Mouse (Mus musculus): ENCODE data around the gene Samm50.
A peak's percentile ranks its signal among the peaks of the same experiment; 100 is the strongest.

Samm50 gene

DNA sequence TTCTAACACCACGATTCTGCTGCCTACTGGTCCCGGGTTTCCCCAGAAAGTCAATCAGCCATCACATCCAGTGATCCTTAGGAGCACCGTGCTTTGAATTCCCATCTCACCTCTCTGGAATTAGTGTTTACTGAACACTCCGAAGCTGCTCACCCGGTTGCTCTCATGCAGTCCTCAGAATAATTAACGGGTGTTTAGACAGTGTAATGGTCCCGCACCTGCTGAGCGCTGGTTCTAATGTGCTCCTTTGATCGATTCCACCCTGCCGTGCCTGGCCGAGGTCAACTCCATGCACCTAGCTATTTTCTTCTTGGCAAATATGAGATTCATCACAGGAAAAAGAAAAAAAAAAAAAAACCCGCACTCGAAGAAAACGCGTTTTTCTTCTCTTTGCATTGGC lies 46.5 kb downstream of the Samm50 start:
- no peak for DNase-seq (ENCODE audit: low read depth, low spot score)

DNA sequence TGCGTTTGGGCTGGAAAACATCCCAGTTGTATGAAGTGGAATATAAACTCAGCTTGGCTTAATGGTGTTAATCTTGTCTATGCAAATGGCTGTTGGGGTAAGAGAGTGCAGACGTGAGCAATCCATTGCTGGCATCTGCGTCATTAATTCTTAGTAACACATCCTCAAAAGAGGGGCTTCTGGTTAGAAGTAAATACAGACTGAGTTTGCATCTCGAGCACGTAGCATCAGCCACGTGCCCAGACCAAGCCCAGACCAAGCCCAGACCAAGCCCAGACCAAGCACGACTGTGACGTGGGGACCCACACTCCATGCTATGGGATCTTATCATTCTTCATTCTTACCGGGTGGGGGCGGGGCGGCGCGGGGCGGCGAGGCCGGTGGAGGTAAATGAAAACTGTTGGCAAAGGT lies 47.0 kb downstream of the Samm50 start:
- no peak for DNase-seq (ENCODE audit: low read depth, low spot score)

DNA sequence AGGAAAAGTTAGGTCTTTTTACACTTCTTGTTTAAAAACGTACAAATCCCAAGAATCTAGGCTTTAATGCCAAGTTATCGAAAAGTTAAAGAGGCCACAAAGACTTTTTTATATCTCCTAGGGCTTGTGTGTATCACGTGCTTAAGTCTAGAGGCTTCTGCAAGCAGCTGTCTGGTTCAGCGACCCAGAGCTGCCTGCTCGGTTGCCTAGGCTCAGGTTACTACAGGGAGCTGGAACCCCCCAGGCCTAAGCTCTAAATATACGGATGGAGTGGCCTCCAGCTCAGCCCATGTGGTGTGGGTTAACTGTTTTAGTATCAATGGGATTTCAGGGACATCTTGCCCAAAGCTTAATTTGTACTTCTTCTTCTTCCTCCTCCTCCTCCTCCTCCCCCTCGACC lies 49.5 kb downstream of the Samm50 start:
- no peak for DNase-seq (ENCODE audit: low read depth, low spot score)

DNA sequence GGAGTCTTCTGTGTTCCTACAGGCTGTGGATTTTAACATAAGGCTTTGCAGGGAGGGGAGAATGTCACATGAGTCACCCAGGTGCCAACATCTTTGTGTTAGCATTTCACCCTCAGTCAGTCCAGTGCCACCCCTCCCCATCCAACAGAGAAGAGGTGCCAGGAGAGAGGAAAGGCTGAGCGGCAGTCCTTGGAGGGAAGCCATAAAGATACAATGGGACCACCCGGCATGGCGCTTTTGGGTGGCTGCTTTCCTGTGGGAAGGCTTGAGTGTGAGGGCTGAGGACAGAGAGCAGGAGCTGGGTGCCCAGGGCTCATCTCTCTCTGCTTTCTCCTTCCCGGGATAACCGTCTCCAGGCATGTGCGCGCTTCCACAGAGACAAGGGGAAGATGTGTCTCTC lies 53.1 kb downstream of the Samm50 start:
- DNase-seq (ENCODE audit: low read depth, low spot score), result no peak

DNA sequence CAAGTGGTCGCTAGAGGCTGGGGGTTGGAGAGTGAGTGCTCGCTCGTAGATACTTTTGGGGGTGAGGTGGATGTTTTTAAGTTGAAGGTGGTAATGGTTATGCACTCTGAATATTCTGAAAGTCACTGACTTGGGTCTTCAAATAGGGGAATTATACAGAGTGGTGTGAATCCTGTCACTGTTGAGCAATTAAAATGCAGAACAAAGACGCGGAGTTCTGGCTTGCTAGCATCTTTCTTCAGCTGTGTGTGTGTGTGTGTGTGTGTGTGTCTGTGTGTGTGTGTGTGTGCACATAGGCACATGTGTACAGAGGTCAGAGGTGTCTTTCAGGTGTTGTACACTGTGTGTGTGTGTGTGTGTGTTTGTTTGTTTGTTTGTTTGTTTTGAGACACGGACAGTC lies 54.2 kb downstream of the Samm50 start:
- DNase-seq (ENCODE audit: low read depth, low spot score), result no peak

DNA sequence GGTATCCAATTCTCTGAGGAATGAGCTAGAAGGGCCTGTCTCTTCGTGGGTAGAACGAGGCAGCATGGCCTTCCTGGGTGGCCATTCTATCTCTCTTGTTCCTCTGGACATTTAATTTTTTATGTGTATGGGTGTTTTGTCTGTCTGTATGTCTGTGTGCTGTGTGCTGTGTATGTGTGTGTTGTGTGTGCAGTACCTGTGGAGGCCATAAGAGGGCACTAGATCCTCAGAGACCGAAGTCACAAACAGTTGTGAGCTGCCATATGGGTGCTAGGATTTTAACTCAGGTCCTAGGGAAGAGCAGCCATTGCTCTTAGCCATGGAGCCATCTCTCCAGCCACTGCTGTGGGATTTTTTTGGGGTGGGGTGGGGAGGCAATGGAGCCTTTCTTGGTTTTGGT lies 55.3 kb downstream of the Samm50 start:
- DNase-seq (ENCODE audit: low read depth, low spot score), result no peak

DNA sequence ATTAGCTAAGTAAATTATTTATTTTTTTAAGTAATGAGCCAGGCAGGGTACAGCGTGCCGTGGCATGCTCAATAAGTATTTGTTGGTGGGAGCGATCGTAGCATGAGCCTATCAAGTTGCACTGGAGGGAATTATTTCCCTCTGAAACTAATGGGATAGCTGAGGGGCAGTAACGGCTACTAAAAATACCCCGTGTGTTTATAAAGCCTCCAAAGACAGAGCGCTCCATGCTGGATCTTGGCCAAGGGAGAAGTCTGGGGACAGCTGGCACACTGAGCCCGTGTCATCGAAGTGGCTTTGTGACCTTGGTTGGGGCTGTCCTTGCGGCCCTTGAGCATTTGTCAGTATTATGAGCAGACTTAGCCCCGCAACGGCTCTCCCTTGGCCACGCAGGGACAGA lies 59.2 kb downstream of the Samm50 start:
- DNase-seq (ENCODE audit: low read depth, low spot score), result no peak

DNA sequence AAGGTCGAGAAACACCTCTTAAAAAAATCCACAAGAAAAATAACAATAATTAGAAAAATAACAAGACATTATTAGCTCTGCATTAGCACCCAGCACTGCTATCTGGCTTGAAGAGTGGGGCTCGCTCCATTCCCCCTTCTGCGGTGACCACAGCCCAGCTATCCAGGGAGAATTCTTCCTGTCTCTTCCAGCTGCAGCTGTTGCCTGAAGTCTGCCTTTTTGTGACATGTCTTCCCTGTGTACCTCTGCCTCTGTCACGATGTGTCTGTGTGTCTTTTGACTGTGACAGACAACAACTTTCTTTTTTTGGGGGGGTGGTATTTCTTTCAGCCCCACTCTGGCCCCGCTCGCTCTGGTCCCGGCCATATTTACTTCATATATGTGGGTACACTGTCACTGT lies 60.6 kb downstream of the Samm50 start:
- no peak for DNase-seq (ENCODE audit: low read depth, low spot score)

DNA sequence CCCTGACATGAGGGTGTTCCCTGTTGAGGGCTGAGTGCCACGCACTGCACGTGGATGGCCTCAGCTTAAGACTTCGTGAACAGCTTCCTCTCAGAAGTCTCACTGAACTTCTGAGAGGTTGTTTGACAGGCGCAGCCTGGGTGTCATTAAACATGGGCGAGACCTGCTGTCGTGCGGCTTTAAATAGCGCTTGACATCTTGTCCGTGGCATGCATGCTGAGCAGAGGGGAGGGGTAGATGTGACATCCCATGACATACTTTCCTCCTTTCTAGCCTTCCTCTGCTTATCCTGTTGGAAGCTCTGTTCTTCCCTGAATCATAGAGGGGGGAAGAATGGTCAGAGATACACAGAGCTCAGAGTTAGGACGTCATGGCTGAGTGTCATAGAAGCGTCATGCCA lies 61.7 kb downstream of the Samm50 start:
- no peak for DNase-seq (ENCODE audit: low read depth, low spot score)

DNA sequence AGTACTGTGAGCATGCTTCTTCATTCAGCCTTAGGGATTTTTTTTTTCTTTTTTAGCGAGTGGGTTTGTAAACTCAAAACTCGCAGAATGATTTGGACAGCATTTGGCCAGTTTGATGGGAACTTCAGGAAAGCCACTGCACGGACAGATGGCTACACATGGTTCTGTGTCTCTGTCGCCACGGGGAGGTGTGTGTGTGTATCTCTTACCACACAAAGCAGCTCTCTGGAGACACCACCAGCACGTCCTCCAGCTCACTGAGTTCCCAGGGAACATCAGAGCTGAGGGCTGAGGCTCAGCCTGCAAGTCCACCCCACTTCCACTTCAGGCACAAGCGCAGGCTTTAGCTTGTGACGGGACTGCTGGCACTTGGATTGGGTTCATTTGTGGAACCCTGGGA lies 62.3 kb downstream of the Samm50 start:
- DNase-seq (ENCODE audit: low read depth, low spot score), result no peak

DNA sequence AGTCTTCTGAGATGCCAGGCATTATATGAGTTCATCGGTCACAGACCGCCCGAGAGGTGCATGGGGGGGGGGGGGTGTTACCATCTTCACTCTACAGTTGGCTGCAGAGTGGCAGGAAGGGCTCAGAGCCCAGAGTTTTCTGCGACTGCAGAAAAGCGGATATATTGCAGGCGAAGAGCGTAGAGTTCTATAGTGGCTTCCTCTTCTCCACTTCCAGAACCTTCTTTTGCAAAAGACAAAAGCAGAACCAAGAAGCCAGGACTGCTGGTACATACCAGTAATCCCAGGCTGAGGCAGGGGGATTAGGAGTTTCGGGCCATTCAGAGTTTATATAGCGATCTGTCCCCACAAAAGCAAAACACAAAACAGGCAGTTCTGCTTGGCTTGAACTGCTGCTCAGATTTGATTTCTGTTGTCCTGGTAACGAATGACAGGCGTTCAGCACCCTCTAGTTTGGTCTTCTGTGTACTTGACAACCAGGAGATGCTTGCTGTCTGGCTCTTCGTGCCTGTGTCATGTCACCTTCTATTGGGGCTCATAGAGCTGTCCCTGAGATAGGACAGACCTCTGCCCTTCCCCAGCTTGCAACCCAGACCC lies 64.3 kb downstream of the Samm50 start:
- no peak for DNase-seq (ENCODE audit: low read depth, low spot score)

DNA sequence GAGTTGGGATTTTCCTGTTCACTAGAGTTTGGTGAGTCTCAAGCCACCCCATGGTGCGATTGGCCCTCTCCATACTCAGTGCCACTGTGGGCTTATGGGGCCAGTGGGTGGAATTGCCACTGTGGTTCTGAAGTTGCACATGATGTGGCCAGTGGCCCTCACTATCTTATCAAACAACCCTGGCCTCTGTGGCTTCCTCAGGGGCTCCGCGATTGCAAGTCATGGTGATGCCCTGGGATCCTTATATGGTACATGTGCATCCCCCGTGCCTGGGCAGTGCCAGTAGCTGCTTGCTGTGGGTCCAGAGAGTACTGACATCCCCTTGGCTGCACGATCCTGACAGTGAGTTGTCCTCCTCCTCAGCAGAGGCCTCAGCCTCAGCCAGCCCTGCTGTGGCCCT lies 64.8 kb downstream of the Samm50 start:
- no peak for DNase-seq (ENCODE audit: low read depth, low spot score)

DNA sequence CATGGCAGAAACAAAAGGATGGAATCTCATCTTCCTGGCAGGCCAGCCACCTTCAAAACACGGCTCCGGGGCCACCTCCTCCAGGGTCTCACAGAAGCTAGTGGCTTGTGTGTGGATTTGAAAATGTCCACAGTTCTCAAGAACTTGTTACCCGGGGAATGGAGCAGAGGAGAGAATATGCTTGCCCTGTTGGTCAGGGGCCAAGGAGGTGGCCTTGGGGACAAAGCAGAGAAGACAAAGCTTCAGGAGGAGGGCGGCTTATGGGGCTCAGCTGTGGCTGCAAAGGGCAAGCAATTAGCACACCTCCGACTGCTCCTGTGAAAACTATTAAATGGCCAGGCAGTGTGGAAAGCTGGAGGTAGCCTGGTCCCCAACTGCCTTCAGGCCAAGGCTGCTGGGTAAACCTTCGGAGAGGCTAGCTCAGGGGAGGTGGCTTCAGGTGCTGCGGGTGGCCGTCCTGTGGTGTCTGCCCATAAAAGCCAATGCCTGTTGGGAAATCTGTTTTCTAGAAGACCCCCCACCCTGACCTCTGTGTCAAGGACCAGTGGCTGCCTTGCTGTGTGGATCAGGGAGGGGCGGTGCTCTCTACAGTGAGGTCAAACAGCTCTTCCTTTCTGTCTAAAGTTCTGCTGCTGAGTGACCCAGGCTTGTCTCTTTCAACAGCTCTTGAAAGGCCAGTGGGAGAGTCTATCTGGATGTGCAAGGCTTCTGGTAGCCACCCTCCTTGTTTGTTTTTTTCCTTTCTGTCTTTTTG lies 66.7 kb downstream of the Samm50 start:
- peak; percentile 48 for DNase-seq (ENCODE audit: low read depth, low spot score)

DNA sequence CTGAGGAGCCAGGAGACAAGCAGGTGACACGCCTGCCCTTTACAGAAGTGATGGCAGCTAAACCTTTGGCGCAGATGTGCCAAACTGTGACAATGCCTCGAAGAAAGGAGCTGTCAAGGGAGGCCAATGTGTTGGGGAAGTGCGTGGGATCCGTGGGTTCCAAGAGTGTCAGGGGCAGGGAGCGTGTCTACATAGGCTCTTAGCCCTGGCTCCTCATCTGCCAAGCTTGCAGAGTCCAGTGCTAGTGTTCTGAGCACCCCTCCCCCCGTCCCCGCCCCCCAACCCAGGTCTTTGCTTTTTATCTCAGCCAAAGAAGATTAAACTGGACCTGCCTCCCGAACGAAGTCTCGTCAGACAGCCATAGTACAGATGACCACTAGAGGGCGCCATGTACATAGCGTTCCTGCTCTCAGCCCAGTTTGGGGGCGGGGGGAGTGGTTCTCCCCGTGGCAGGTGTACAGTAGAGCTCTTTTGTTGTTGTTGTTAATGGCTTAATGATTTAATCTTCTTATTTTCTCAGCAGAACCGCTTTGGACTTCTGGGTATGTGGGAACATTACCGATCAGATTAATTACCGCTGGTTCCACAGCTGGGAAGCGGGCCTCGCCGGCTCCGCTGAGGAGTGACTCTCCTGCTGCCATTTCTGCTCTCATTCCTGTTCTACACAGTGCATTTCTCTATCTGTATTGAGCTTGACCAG lies 68.2 kb downstream of the Samm50 start:
- peak; percentile 68 for DNase-seq (ENCODE audit: low read depth, low spot score)

DNA sequence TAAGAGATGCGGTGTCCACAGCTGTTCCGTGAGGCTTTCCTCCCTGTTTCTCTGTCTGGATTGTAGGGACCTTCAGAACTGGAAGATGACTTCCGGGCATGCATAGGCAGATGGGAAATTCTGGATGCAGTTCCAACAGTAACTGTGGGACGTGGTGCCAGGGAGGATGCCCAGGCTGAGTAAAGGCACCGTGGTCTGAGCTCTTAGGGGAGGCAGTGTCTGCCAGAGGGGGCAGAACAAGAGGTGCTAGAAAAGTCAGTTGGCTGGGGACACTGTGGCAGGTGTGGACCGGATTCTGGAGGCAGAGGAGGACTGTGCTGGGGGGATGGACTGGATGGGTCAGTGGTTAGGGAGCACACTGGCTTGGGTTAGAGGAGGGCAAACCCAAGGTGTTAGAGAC lies 70.6 kb downstream of the Samm50 start:
- DNase-seq (ENCODE audit: low read depth, low spot score), result no peak

DNA sequence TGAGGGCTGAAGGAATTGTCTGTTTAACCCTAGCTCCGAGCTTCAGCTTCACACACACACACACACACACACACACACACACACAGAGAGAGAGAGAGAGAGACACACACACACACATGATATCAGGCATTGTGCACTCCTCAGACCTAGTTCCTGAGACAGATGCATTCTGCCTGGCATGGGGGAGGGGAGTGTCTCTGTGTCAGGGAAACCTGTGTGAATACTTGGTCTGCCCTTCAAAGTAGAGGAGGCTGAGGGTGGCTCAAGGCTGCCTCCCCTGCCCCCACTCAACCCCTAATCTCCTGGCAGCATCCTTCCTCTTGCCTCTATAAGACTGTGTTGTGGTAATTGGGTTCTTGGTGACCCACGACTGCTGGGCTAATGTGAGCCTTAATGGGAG lies 71.5 kb downstream of the Samm50 start:
- DNase-seq (ENCODE audit: low read depth, low spot score), result no peak

DNA sequence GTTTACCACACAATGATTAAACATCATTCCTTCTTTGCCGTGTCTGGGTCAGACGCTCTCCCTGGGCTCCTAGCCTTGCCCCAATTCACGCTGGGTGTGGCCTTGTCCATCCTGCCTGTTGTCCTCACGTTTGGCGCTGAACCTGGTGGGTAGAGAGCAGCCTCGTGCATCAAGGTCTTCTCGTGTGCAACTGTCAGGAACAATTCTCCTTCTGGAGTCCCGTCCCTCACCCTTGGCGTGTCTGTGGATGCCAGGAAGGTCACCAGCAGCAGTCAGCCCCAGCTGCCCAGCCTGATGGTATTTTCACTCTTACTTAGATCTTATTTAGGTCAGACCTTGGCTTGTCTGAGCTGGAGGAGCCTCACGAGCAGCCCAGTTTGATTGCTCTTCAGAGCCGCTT lies 73.1 kb downstream of the Samm50 start:
- no peak for DNase-seq (ENCODE audit: low read depth, low spot score)

DNA sequence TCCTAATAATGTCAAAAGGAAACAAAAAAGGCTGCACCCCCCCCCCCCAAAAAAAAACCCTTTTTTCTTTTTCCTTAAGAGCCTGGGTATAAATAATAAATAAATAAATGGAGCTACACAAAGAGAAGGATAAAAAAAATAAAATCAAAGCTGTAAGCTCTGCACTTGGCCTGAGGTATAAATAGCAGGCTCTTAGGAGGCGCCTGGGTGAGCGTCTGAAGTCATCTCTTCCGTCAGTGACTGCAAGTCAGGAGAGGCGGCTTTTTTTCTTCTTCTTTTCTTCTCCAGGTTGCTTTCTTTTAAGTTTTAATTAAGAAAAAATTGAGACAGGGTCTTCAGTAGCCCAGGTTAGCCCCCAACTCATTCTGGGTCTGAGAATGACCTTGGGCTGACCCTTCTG lies 74.2 kb downstream of the Samm50 start:
- no peak for DNase-seq (ENCODE audit: low read depth, low spot score)
